Mouse (Mus musculus) E14TG2a.4 (cell line): ENCODE data around the gene Dip2a.

ENCODE experiments used
- CTCF ChIP-seq: conservative IDR thresholded peaks from 2 replicates; pipeline ENCODE4 v1.5.1; 2014; ENCODE audit warnings: low read length
- POU5F1 ChIP-seq: IDR thresholded peaks from 2 replicates; pipeline ENCODE4 v1.6.1; 2014; ENCODE audit warnings: low read length, borderline replicate concordance

DNA sequence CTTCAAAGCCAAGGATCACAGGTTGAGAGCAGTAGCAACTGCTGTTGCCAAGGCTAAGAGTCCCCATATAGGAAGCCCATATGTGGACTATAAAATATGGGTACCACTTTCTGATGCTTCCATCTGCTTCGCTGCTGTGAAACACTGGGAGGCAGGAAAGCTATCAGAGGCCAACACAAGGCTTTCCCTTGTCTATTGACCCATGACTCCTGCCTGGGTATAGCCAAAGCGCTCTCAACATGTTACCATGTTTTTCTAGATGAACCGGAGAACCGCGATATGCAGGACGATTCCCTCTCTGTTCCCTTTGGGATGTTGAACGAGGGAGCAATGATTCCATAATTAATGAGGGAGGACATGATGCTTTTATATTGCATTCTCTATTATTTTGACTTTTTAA, 134.3 kb downstream of the Dip2a start:
- TF ChIP-seq CTCF, result no peak
- no peak for TF ChIP-seq POU5F1
